Mouse (Mus musculus) hindbrain, embryonic 15.5 days (tissue): ENCODE data around the gene Creb3l2. TPM values are rescaled to one million over a fixed set of nuclear protein-coding genes. Genes with fewer than 3 reads are reported as not detected.

Experiments
- ATAC-seq: fragments of 200-750 bp; cut with Nextera tagmentation; 2 replicates; pipeline ENCODE4 v1.8.0; 2017; ENCODE audit warnings: low read depth, moderate number of reproducible peaks, moderate TSS enrichment; ENCODE audit not compliant: low FRiP score
- H3K27ac ChIP-seq: fragments of 300-500 bp; sonication (generic); replicated peaks from 2 replicates; pipeline ENCODE4 v1.5.1; 2015; ENCODE audit warnings: mild to moderate bottlenecking, inconsistent platforms
- H3K27me3 ChIP-seq: fragments of 300-500 bp; sonication (generic); 2 replicates; pipeline ENCODE4 v1.6.1; 2015; ENCODE audit warnings: control low read depth, inconsistent platforms
- H3K36me3 ChIP-seq: fragments of 300-500 bp; sonication (generic); 2 replicates; pipeline ENCODE4 v1.6.1; 2015; ENCODE audit warnings: control low read depth, inconsistent platforms
- H3K4me1 ChIP-seq: fragments of 300-500 bp; sonication (generic); replicated peaks from 2 replicates; pipeline ENCODE4 v1.6.1; 2015; ENCODE audit warnings: control low read depth, inconsistent platforms
- H3K4me2 ChIP-seq: fragments of 300-500 bp; sonication (generic); 2 replicates; pipeline ENCODE4 v1.6.1; 2015; ENCODE audit warnings: moderate library complexity, mild to moderate bottlenecking, inconsistent platforms
- H3K4me3 ChIP-seq: fragments of 300-500 bp; sonication (generic); 2 replicates; pipeline ENCODE4 v1.5.1; 2015; ENCODE audit warnings: mild to moderate bottlenecking, inconsistent platforms
- H3K9ac ChIP-seq: fragments of 300-500 bp; sonication (generic); 2 replicates; pipeline ENCODE4 v1.6.1; 2015; ENCODE audit warnings: inconsistent platforms
- H3K9me3 ChIP-seq: fragments of 300-500 bp; sonication (generic); 2 replicates; pipeline ENCODE4 v1.6.1; 2016; ENCODE audit warnings: control low read depth, inconsistent platforms
- WGBS: fragments of 180-500 bp; shearing (Covaris S2); methylation state at CpG from one replicate; pipeline ENCODE4 v1.1.7; 2015; 5-methylcytosine and 5-hydroxymethylcytosine counted together
- polyA plus RNA-seq: library from polyadenylated mRNA; unstranded; fragments of >200 nt; fragmentation: Nextera tagmentation; extraction: Ambion mirVana; gene quantifications from 2 replicates; pipeline ENCODE4 v1.2.1, GENCODE M21; 2015

Creb3l2 gene
- polyA plus RNA-seq, 1 experiment from 2014 or later = 3.8 TPM

DNA sequence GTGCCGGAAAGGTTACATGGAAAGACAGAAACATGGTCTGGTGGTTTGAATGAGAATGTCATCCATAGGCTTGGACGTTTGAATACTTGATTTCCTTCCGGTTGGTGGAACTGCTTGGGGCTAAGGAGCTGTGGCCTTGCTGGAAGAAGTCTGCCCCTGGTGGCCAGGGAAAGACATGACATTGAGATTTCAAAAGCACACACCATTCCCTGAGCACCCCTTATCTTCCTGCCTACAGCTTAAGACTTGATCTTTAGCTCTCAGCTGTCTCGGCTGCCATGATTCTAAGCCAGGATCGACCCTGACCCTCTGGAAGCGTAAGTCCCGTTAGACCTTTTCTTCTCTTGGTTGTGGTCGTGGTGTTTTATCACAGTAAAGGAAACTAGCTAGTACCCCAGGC is 77.6 kb downstream of the Creb3l2 start:
- no peaks in the 10 kb centered on the region for H3K9me3 ChIP-seq
- H3K4me1 ChIP-seq = no peaks in the 10 kb centered on the region
- H3K9ac ChIP-seq = no peak overlapping the region
- H3K27ac ChIP-seq = no peak overlapping the region
- no peak overlapping the region for H3K4me3 ChIP-seq
- no peak for ATAC-seq
- H3K4me2 ChIP-seq = no peak overlapping the region
- no peaks in the 10 kb centered on the region for H3K36me3 ChIP-seq
- H3K27me3 ChIP-seq = no peaks in the 10 kb centered on the region
- WGBS = 97% methylated on average over 8 of the region's 8 CpGs

DNA sequence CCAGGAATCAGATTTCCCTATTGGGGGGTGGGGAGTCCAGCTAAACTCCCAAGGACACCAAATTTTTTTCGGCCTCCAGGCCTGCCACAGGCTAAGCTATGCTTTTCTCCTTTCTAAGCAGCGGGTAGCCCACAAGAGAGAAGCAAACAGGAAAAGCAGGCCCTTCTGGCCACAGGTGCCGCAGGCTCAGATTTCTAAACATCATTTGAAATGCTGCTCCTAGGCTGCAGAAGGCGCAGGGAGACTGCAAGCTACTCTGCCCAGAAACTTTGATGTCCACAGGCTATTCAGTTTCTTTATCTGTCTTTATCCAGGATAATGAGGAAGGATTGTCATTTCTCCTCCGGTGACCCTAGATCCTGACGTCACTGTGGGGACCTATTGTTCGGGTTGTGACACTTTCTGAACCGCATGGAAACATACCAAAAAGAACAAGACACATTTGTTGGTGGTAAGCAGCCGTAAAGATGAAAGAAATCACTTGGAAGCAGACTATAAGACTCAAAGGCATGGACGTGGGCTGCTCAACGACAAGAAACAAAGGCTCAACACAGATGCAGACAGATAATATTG is 81.0 kb downstream of the Creb3l2 start:
- Histone ChIP-seq H3K27ac (no peak overlapping the region), H3K4me2 (no peak overlapping the region), H3K9ac (no peak overlapping the region), H3K36me3 (no peaks in the 10 kb centered on the region), H3K4me1 (no peaks in the 10 kb centered on the region), H3K27me3 (no peaks in the 10 kb centered on the region), H3K9me3 (no peaks in the 10 kb centered on the region), H3K4me3 (no peak overlapping the region)
- no peak for ATAC-seq
- 27% methylated on average over 11 of the region's 11 CpGs for WGBS

DNA sequence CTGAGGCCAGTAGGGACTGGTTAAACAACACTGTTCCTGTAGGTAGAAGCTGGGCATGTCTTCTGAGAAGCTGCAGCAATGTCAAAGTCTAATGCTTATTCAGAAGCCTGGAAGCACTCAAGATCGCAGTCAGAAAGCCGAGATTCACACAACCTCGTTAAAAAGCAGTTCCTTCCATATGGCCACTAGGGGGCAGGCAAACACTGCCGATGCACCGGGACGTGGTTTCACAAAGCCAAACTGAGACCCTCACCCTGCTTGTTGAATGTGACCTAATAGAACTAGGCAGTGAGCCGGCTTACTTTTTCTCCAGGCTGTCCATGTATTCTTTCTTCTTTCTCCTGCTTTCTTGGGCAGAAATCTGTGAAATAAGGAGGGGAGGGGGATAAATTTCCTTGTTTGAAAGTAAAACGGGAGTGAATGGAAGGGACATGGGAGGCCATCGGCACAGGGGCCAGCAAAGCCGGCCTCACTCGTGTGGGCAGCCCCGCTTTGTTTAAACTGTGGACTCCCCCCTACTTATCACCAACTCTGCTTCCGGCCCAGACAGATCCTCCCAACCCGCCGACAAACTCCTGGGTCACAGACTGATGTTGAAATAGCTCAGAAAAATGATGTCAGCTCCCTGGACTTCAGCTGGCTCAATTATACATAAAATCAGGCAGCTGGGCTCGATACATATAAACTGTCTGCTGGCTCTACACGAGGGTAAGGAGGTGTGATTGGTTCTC is 87.3 kb downstream of the Creb3l2 start:
- H3K27me3 ChIP-seq = no peaks in the 10 kb centered on the region
- no peak overlapping the region for H3K4me2 ChIP-seq
- ATAC-seq = peak; percentile 70
- no peak overlapping the region for H3K9ac ChIP-seq
- no peaks in the 10 kb centered on the region for H3K36me3 ChIP-seq
- no peak overlapping the region for H3K4me3 ChIP-seq
- H3K27ac ChIP-seq = no peak overlapping the region
- H3K4me1 ChIP-seq = 0 out of 2 replicates have a peak, but pooled peaks cover 4% of the 10 kb centered on the region
- WGBS = 39% methylated on average over 17 of the region's 17 CpGs
- no peaks in the 10 kb centered on the region for H3K9me3 ChIP-seq

DNA sequence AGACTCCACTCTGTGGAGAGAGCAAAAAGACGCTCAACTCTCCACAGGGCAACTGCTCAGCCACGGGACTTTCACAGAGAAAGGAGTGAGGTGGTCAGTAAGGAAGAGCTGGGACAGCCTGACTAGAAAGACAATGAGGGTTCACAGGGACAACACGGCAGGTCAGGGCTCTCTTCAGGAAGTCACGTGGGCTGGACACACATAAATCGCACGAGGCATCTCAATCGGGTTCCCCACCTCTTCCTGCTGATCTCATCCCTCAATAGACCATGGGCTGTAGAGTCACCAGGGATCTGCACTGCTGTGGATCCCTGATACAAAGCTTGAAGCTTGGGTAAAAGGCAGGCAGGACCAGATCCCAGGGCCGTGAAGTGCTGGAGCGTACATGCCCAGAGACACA is 88.3 kb downstream of the Creb3l2 start:
- no peak overlapping the region for H3K4me3 ChIP-seq
- no peaks in the 10 kb centered on the region for H3K9me3 ChIP-seq
- H3K27me3 ChIP-seq = no peaks in the 10 kb centered on the region
- 0 out of 2 replicates have a peak, but pooled peaks cover 4% of the 10 kb centered on the region for H3K4me1 ChIP-seq
- H3K4me2 ChIP-seq = no peak overlapping the region
- ATAC-seq = no peak
- no peak overlapping the region for H3K27ac ChIP-seq
- H3K9ac ChIP-seq = no peak overlapping the region
- H3K36me3 ChIP-seq = no peaks in the 10 kb centered on the region
- WGBS = 84% methylated on average over 9 of the region's 9 CpGs

DNA sequence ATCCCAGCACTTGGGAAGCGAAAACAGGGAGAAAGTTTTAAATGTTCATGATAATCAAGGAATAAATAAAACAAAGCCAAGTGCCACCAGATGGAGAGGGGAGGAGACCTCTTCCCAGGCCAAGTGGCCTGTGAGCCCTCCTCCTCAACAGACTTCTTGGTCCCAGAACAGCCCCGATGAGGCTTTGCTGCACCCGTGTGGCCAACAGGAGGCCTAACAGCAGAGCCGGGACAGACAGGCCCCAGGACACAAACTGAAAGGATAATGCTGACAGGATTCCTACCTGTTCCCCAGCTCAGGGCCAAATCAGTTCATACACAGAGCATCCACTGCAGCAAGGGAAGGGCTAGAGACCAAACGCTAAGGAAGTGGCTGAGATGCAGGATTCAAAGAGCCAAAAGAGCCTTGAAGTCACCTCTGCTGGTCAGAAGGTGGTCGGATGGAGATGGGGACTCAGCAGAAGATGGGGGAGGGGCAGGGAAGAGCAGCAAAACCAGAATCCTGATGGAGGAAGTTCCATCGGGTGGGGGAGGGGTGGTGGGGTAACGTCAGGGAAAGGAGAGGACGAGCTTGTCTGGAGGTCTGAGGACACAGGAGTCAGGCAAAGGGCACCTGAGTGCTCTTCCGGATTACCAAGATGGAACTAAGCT is 90.1 kb downstream of the Creb3l2 start:
- Histone ChIP-seq H3K36me3 (no peaks in the 10 kb centered on the region), H3K4me2 (no peak overlapping the region), H3K27ac (no peak overlapping the region), H3K9ac (no peak overlapping the region), H3K9me3 (no peaks in the 10 kb centered on the region), H3K4me1 (0 out of 2 replicates have a peak, but pooled peaks cover 4% of the 10 kb centered on the region), H3K4me3 (no peak overlapping the region), H3K27me3 (no peaks in the 10 kb centered on the region)
- 27% methylated on average over 10 of the region's 10 CpGs for WGBS
- peak; percentile 68 for ATAC-seq

DNA sequence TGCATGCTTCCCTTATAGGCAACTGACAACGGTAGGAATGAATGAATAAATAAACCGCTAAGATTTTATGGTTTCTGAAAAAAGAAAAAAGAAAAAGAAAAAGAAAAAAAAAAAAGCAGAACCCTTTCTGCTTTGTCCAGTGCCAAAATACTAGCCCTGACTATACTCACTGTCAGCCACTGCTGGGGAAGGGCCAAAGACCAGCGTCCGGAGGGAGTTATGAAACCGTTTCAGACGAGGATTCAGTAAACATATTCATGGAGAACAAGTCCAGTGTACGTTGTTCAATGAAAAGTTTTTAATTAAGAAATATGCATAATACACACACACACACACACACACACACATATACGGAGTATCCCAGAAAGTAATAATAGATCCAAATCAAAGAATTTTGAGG is 91.6 kb downstream of the Creb3l2 start:
- no peaks in the 10 kb centered on the region for H3K9me3 ChIP-seq
- no peak overlapping the region for H3K4me3 ChIP-seq
- no peak for ATAC-seq
- H3K4me2 ChIP-seq = no peak overlapping the region
- H3K36me3 ChIP-seq = no peaks in the 10 kb centered on the region
- WGBS = 87% methylated on average over 8 of the region's 8 CpGs
- 0 out of 2 replicates have a peak, but pooled peaks cover 4% of the 10 kb centered on the region for H3K4me1 ChIP-seq
- H3K27ac ChIP-seq = no peak overlapping the region
- H3K27me3 ChIP-seq = no peaks in the 10 kb centered on the region
- H3K9ac ChIP-seq = no peak overlapping the region

DNA sequence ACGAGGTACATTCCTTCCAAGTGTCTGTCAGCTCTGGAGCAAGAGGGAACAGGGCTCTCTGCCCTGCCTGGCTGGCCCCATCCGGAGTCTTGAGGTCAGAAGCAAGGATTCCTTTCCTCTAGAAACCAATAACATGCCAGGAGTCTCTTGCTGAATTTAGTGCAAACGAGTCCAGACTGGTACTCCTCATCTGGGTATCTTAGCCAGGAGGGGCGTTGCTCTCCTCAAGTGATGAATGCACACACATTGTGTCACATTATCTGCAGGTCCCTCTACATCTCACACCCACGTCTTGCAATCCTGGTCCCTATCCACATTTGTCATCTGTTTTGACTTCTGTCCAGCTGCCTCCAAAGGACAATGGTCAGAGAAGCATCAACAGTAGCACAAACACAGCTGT is 94.3 kb downstream of the Creb3l2 start:
- no peak overlapping the region for H3K9ac ChIP-seq
- H3K27me3 ChIP-seq = no peaks in the 10 kb centered on the region
- WGBS = 74% methylated on average over 5 of the region's 5 CpGs
- no peak overlapping the region for H3K4me3 ChIP-seq
- H3K36me3 ChIP-seq = no peaks in the 10 kb centered on the region
- no peaks in the 10 kb centered on the region for H3K9me3 ChIP-seq
- no peak for ATAC-seq
- no peaks in the 10 kb centered on the region for H3K4me1 ChIP-seq
- no peak overlapping the region for H3K4me2 ChIP-seq
- no peak overlapping the region for H3K27ac ChIP-seq

DNA sequence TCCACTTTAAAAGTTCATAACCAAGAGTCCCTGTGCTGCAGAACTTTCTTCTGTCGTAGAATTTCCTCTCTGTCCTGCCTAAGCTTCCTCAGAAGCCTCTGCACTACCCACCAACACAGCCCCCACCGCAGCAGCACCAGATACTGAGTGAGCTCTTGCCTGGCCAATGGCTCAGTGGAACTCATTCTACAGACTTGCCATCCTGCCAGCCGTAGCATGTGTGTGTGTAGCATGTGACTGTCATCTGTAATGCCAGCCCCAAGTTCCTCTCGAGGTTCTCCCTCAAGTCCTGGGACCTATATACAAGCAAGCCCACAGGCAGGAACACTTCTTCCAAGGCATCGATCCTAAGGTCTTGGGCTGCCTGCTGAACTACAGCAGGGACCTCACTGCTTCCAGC is 103.9 kb downstream of the Creb3l2 start:
- Histone ChIP-seq H3K9me3 (no peaks in the 10 kb centered on the region), H3K9ac (no peak overlapping the region), H3K27me3 (no peaks in the 10 kb centered on the region), H3K4me2 (no peak overlapping the region), H3K4me1 (peaks cover 16% of the 10 kb centered on the region), H3K27ac (no peak overlapping the region), H3K4me3 (no peak overlapping the region), H3K36me3 (no peaks in the 10 kb centered on the region)
- 90% methylated on average over 5 of the region's 5 CpGs for WGBS
- ATAC-seq = no peak

DNA sequence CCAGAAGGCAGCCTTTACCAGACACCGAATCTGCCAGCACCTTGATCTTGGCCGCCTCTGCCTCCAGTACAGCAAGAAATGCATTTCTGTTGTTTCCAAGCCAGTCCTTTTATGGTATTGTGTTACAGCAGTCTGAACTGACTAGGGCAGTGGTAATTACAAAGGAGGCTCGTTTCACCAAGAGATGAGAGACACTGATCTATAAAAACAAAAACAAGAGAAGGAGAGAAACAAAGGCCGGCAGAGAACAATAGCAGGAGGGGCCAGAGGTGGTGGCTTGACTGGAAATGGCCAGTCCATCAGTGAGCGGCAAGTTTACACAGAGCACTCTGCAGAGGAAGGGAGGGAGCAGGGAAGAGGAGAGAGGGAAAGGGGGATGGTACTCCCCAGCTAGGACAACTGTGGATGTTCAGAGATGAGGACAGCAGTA is 105.1 kb downstream of the Creb3l2 start:
- H3K4me3 ChIP-seq = no peak overlapping the region

DNA sequence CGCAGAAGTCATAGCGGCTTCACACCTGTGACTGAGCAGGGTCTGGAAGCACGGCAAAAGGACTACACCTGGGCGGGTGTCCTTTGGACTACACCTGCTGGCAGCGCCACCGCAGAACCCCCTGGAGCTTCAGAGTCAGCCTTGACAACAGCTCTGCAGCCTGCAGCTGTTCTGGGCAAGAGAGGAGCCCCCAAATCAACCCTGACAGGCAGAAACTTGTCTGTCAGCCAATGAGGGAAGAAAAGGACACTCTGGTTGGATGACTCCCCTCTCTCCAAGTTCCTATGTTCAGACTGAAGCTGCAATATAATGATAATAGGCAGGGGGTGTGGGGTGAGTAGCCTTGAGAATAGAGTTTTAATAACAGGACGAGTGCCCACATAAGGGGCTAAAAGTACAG is 105.6 kb downstream of the Creb3l2 start:
- Histone ChIP-seq H3K9ac (no peak overlapping the region), H3K4me1 (peaks cover 16% of the 10 kb centered on the region), H3K27ac (peak overlapping the region; percentile 66), H3K4me3 (no peak overlapping the region), H3K36me3 (no peaks in the 10 kb centered on the region), H3K27me3 (no peaks in the 10 kb centered on the region), H3K4me2 (no peak overlapping the region), H3K9me3 (no peaks in the 10 kb centered on the region)
- ATAC-seq = peak; percentile 45; the same call in 1 of the 2 replicates
- 45% methylated on average over 7 of the region's 7 CpGs for WGBS

More for the DNA sequence above, 105.1 kb downstream of the Creb3l2 start:
- Histone ChIP-seq H3K9ac (no peak overlapping the region), H3K9me3 (no peaks in the 10 kb centered on the region), H3K36me3 (no peaks in the 10 kb centered on the region), H3K4me2 (no peak overlapping the region), H3K4me1 (peaks cover 16% of the 10 kb centered on the region), H3K27ac (peak overlapping the region; percentile 66), H3K27me3 (no peaks in the 10 kb centered on the region)
- ATAC-seq = peak; percentile 66; the same call in 1 of the 2 replicates
- WGBS = 7% methylated on average over 5 of the region's 5 CpGs

DNA sequence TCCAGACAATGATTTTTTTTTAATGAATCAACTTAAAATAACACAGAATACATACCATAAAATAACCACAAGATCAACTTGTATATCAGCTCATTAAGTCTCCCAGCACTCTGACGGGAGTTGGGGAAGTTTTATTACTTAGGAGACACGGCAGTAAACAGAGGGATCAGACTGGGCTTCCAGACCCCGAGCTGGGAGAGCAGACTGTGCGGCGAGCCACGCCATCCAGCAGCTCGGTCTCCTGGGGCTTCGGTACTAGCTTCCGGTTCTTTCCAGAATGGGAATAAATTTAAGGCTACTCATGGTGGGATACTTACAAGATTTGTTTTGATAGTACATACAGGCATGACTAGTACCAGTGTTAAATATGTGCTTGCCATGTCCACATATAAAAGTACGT is 109.1 kb downstream of the Creb3l2 start:
- WGBS = 72% methylated on average over 10 of the region's 10 CpGs
- H3K4me1 ChIP-seq = peaks cover 45% of the 10 kb centered on the region
- no peak for ATAC-seq

More for the DNA sequence above, 109.1 kb downstream of the Creb3l2 start:
- Histone ChIP-seq H3K9me3 (no peaks in the 10 kb centered on the region), H3K4me2 (no peak overlapping the region), H3K27me3 (no peaks in the 10 kb centered on the region), H3K27ac (no peak overlapping the region), H3K9ac (no peak overlapping the region), H3K36me3 (no peaks in the 10 kb centered on the region), H3K4me3 (no peak overlapping the region)
